Mouse (Mus musculus) ES-E14 (cell line): ENCODE measurements around the gene Tnfrsf17.

ENCODE experiments used
- CHD2 ChIP-seq: IDR thresholded peaks from 2 replicates; pipeline ENCODE4 v1.6.1; 2014; ENCODE audit warnings: mild to moderate bottlenecking, low read depth, low read length, inconsistent platforms
- HCFC1 ChIP-seq: IDR thresholded peaks from 2 replicates; pipeline ENCODE4 v1.6.1; 2012; ENCODE audit warnings: low read length, inconsistent platforms, borderline replicate concordance; ENCODE audit not compliant: insufficient read depth
- MAFK ChIP-seq: IDR thresholded peaks from 2 replicates; pipeline ENCODE4 v1.6.1; 2014; ENCODE audit warnings: mild to moderate bottlenecking, low read depth, low read length, inconsistent platforms; ENCODE audit not compliant: insufficient read depth
- ZC3H11A ChIP-seq: IDR thresholded peaks from 2 replicates; pipeline ENCODE4 v1.6.1; 2012; ENCODE audit warnings: low read depth, mild to moderate bottlenecking, inconsistent platforms, low read length, borderline replicate concordance
- ZNF384 ChIP-seq: IDR thresholded peaks from 2 replicates; pipeline ENCODE4 v1.6.1; 2012; ENCODE audit warnings: low read depth, low read length, inconsistent platforms

- TF ChIP-seq ZNF384 (no peak), ZC3H11A (no peak), MAFK (no peak), CHD2 (no peak), HCFC1 (no peak)
Observed at GRCm38 (mm10) chr16:11284881-11285280, 28.7 kb upstream of the Tnfrsf17 start.
